Mouse (Mus musculus) heart, postnatal 0 days (tissue): ENCODE data around the gene Olfr206.

ENCODE experiments used
- CTCF ChIP-seq: IDR thresholded peaks from 2 replicates; pipeline ENCODE4 v1.5.1; 2016; ENCODE audit warnings: antibody characterized with exemption, control low read depth, low read depth
- EP300 ChIP-seq: IDR thresholded peaks from 2 replicates; pipeline ENCODE4 v1.6.1; 2016; ENCODE audit warnings: antibody characterized with exemption, low read depth

GRCm38 (mm10) chr16:59363893-59364292, 14.8 kb upstream of the Olfr206 start, which contains the start of gene Olfr209:
- TF ChIP-seq CTCF: no peak
- no peak for TF ChIP-seq EP300
